Mouse (Mus musculus) bone marrow, adult 2 months (tissue): ENCODE results near the gene Slc24a2.

Source experiments
- CTCF ChIP-seq: fragments of 200-500 bp; IDR thresholded peaks from 2 replicates; pipeline ENCODE4 v1.5.1; 2011; ENCODE audit warnings: low read length, control low read depth; ENCODE audit not compliant: control insufficient read depth, insufficient read depth
- POLR2A ChIP-seq: fragments of 200-500 bp; IDR thresholded peaks from 2 replicates; pipeline ENCODE4 v1.6.1; 2011; ENCODE audit warnings: low read depth, mild to moderate bottlenecking, control low read depth, low read length, borderline replicate concordance; ENCODE audit not compliant: control insufficient read depth

DNA sequence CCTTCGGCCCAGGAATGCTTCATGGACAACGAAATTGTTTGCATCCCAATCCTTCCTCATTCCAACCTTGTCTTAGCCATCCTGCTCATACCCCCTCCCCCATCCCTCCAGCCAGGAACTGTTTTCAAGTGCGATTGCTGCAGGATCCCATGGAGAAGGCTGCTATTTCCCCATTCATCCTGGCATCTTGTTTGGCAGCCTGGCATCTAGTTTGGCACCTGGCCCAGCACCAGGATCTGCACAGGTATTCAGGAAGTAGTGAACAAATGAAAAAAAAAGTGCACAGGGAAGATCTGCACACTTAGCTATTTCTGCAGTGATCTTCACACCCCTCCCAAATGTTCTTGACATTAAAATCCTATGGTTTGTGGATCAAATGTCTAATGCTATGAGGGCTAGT, 53.2 kb downstream of the Slc24a2 start:
- TF ChIP-seq POLR2A (no peak), CTCF (no peak)
